Mouse (Mus musculus): ENCODE results near the gene Ttc32.

- no peak for TF ChIP-seq FLI1 (IDR thresholded peaks at IDR 0.05; ENCODE audit: low read length)
- no peak for TF ChIP-seq GATA1 (IDR thresholded peaks at IDR 0.05; ENCODE audit: borderline replicate concordance, low read length)
These were observed 33.8 kb downstream of the Ttc32 start for GRCm38 (mm10) chr12:9063611-9064010.
